Mouse (Mus musculus): ENCODE measurements around the gene Alyref.
"Not testable (repeated sequence)": the region's sequence is repeated elsewhere in the genome, so short reads cannot be mapped to it uniquely, and the experiment has no call there.

The Alyref gene

DNA sequence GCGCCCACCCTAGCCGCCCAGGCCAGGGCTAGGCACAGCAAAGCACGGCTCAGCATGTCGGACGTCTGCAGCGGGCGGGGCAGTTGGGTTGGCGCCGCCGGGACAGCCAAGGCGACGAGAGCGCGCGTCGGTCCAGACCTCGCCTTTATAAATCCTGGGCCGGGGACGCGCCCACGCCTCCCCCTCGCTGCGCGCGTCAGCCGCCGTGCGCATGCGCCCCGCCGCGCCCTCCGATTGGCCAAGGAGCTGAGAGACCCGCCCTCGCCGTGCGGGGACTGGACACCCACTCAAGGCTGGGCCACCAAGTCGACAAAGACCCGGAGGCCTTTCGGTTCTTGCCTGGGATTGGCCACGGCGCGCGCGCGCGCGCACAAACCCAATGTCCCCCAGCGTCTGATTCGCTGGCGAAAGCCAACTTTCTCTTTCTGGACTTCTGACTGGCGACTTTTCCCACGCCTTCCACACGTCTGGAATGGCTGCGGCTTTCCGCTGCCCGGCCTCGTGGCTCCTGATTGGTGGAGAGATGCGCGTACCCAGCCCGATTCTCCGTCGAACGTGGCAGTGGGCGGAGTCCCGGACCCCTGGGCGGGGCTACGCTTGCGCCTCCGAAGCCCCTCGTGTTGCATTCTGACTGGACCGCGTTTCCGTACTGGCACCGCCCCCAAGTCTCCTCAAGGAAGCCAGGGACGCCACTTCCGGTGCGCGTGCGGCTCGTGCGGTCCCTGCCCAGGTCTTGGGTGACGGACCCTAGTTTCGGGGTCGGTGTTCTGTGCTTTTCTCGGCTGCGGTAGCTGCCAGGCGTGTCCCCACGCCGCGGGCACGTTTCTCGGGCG lies 25.2 kb downstream of the Alyref start, which contains the start of gene P4hb:
P4hb (minus strand) TSS at position 502 of the 833 bp plus-strand sequence.
- DNase-seq, result peak; percentile 99

DNA sequence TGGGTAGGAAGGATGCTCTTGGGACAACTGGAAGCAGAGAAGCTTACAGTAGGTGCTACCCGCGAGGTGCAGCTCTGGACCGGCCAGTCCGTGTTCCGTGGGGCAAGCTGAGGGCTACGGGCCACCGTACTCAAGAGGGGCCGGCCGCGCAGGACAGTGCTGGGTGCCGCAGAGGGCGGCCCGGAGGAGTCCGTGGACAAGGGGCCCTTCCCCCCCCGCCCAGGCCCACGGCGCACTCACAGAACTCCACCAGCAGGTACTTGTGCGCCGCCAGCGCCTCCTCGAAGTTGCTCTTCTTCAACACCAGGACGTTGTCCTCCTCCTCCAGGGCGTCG lies 25.8 kb downstream of the Alyref start:
- no peak for DNase-seq

DNA sequence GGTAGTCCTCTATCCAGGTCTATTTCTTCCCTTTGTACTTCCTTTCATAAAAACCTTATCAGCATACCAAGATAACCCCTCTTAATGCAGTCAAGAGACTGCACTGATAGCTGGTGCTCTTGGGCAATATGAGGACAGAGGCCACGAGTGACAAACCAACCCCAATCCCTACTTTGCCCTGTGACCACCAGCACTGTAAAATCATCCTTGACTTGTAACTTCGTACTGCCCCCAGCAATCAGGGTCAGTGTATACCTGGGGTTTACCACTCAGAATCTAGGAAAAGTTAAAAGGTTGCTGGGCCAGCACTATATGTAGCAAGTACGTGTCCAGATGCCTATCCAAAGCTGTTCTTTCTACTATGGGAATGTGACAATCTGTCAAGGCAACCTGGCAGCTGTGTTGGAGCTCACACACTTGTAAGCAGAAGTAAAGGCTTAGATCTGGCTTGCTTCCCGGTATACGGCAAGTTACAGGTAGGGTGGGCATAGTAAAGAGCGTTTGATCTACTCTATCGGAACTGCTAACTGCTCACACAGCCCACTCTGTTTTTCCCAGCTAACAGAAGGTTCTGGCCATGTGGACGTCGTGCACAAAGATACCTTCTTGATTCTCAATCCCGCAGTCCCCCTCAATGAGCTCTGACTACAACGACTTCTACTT lies 26.3 kb downstream of the Alyref start:
- DNase-seq, result no peak

DNA sequence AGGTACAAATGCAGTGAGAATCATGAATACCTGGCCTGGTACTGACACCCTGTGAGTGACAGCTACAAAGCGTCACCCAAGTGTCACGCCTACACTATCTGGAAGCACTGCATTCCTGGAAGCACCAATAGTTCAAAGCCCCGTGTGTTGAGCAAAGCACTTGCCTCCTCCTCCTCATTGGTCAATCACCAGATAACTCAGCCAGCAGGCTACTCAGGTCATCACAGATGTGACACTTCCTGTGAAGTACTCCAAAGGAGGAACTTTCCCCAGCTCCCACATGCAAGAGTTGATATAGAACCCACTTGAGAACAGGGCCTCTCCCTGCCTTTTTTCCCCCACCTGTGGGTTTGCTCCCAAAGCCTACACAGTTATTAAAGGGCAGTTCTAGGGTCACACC lies 27.0 kb downstream of the Alyref start:
- no peak for DNase-seq

- no peak for DNase-seq
Observed at GRCm38 (mm10) chr11:120568324-120568723, 29.8 kb downstream of the Alyref start.

- DNase-seq, result no peak
Observed at GRCm38 (mm10) chr11:120565114-120565513, 33.1 kb downstream of the Alyref start.

- DNase-seq, result no peak
Observed at GRCm38 (mm10) chr11:120562949-120563348, 35.2 kb downstream of the Alyref start.

GRCm38 (mm10) chr11:120560952-120561728 lies 37.0 kb downstream of the Alyref start:
- no peak for DNase-seq

DNA sequence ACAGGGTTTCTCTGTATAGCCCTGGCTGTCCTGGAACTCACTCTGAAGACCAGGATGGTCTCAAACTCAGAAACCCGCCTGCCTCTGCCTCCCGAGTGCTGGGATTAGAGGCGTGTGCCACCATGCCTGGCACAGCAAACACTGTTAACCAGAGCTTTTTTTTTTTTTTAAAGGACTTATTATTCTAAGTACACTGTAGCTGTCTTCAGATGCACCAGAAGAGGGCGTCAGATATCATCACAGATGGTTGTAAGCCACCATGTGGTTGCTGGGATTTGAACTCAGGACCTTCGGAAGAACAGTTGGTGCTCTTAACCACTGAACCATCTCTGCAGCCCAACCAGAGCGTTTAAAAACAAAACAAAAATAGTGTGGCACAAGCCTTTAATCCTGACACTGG lies 39.3 kb downstream of the Alyref start:
- DNase-seq, result not testable (repeated sequence)

- DNase-seq, result no peak
Observed at GRCm38 (mm10) chr11:120555260-120555659, 42.9 kb downstream of the Alyref start.

GRCm38 (mm10) chr11:120554834-120555233 lies 43.3 kb downstream of the Alyref start:
- DNase-seq, result no peak

- DNase-seq, result no peak
Observed at GRCm38 (mm10) chr11:120552736-120553135, 45.4 kb downstream of the Alyref start.

- DNase-seq, result no peak
Observed at GRCm38 (mm10) chr11:120550810-120551440, 47.2 kb downstream of the Alyref start, which contains the start of gene Ppp1r27. Gene Ppp1r27, minus strand, starts transcription at chr11:120551132.

- peak in 1 of 2 experiments; percentile 32 for DNase-seq
Observed at GRCm38 (mm10) chr11:120549986-120550809, 48.0 kb downstream of the Alyref start.

GRCm38 (mm10) chr11:120549168-120549945 lies 48.8 kb downstream of the Alyref start, which contains the start of gene Mcrip1:
Gene Mcrip1, minus strand, starts transcription at chr11:120549727.
- DNase-seq, result peak; percentile 94 to 96

DNA sequence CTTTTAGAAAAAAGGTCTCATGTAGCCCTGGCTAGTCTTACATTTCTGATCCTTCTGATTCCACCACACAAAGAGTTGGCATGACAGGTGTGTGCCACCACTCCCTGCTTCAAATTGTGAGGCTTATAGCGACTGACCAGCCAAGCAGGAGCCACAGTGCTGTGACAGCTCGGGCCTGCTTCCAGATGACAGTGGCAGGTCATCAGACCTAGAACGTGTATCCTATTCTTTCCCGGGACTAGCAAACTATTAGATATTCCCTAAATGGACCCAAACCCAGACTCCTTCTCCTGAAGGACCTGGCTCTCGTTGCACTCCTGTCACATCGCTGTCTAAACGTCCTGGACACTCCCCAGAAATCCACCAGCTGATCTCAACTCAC lies 49.4 kb downstream of the Alyref start:
- no peak for DNase-seq

GRCm38 (mm10) chr11:120548214-120548613 lies 50.0 kb downstream of the Alyref start:
- DNase-seq, result no peak

DNA sequence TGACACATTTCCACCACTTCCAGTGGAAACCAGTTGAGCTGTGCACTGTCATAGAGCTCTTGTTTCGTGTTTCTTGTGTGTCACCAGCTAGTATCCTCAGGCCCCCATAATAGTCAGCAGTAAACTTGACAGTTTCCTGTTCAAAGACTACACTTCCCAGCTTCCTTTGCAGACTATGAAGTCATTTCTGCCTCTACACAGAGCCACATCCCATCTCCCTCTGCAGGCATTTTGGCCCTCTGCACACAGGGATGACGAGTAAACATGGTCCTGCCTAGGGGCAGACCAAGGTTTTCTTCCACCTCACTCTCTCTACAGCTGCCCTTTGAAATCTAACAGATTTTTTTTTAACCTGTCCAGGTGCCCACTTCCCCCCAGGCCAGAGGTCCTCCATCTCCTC lies 50.7 kb downstream of the Alyref start:
- DNase-seq, result peak; percentile 16 to 26

DNA sequence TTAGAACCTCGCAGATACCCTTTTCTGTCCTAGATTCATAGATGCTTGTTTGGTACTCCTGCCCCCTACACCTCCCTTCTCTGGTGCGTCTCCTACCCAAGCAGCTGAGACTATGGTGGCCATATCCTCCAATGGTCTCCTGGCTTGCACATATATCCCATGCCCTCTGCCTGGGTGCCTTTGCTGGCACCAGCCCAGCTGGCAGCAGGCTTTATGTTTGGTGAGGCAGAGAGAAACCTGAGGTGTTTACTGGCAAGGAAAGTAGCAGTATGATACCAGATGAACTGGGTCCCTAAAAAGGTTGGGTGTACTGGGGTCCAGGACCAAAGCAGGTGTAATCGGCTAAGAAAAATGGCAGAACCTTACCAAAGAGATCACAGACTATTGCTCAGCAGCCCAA lies 52.2 kb downstream of the Alyref start:
- DNase-seq, result no peak

- no peak for DNase-seq
Observed at GRCm38 (mm10) chr11:120542376-120542775, 55.8 kb downstream of the Alyref start.
